Mouse (Mus musculus) embryonic fibroblast, embryonic 13.5 days (primary cell): ENCODE measurements around the gene Gabra2. TPM values are rescaled to one million over a fixed set of nuclear protein-coding genes. Genes with fewer than 3 reads are reported as not detected.

Experiments used
- H3K27ac ChIP-seq: 2 replicates; pipeline ENCODE4 v1.5.1; 2012; ENCODE audit warnings: low read length, control low read depth, inconsistent platforms; ENCODE audit not compliant: insufficient read depth
- H3K4me1 ChIP-seq: 2 replicates; pipeline ENCODE4 v1.6.1; 2011; ENCODE audit warnings: low read length; ENCODE audit not compliant: control insufficient read depth, insufficient read depth
- H3K4me3 ChIP-seq: 2 replicates; pipeline ENCODE4 v1.5.1; 2011; ENCODE audit warnings: mild to moderate bottlenecking, control low read depth, low read length; ENCODE audit not compliant: insufficient read depth
- CTCF ChIP-seq: IDR thresholded peaks from 2 replicates; pipeline ENCODE4 v1.5.1; 2011; ENCODE audit warnings: mild to moderate bottlenecking, control low read depth, low read length, moderate library complexity, borderline replicate concordance; ENCODE audit not compliant: insufficient read depth
- POLR2A ChIP-seq: IDR thresholded peaks from 2 replicates; pipeline ENCODE4 v1.6.1; 2011; ENCODE audit warnings: low read depth, mild to moderate bottlenecking, control low read depth, low read length, moderate library complexity
- polyA plus RNA-seq: library from polyadenylated mRNA; stranded (reverse); fragments of >200 nt; gene quantifications from 2 replicates; pipeline ENCODE4 v1.2.4, GENCODE M21; 2011; ENCODE audit warnings: low read depth; ENCODE audit not compliant: missing spikeins, insufficient read length

Gabra2 gene
- polyA plus RNA-seq, 1 experiment, result 0.25 TPM

DNA sequence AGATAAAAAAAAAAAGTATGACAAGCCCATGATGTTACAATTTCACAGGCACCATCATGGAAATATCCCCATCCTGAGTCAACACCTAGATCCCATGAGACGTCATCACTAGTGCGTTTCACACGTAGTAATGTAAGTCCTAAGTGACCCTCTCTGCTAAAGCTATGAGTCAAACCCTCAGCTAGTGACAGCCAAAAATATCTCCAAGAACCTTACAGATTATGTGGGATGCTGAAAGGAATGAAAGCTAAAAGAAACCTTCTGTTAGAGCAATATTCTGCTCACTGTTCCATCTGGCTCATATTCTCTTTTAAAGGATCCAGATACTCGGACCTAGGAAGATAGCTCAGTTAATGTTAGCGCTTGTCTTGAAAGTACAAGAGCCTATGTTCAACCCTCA lies 16.8 kb downstream of the Gabra2 start:
- no peak for TF ChIP-seq CTCF
- no peak for TF ChIP-seq POLR2A
- no peaks in the 10 kb centered on the region for H3K4me1 ChIP-seq
- H3K27ac ChIP-seq, result no peak overlapping the region
- H3K4me3 ChIP-seq, result no peak overlapping the region

DNA sequence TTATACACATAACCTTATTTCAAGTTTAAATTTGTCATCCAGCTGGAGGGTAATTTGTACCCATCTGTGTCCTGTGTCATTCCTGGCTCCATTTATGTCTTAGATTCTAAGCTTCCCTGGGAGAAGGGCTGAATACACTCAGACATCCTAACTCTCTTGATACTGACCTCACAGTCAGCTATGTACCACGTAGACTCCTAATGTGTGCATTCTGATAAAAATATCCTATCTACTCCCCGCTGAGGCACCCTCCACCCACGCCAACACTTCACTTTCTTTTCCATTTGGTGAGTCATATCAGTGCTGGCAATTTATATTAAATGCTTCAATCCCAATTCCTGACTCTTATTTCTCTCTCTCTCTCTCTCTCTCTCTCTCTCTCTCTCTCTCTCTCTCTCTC lies 34.0 kb downstream of the Gabra2 start:
- Histone ChIP-seq H3K4me3 (no peak overlapping the region), H3K4me1 (no peaks in the 10 kb centered on the region), H3K27ac (no peak overlapping the region)
- TF ChIP-seq CTCF (no peak), POLR2A (no peak)

DNA sequence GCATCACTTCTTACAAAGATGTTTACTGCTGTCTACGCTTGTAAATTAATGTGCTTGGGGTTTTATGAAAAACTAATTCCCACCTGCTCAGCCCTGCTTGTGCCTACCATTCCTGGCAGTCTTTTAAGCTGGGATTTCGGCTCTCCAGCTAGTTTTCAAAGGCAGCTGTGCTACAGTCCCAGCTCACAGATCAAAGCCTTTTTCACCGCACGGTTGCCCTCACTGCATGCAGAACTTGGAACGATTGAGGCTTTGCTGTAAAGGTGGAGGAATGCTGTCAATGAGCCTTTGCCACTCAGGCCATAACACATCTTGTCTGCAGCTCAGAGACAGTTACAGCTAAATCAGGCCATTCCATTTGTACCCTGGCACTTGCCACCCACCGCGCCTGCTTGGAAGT lies 37.6 kb downstream of the Gabra2 start:
- H3K27ac ChIP-seq, result no peak overlapping the region
- TF ChIP-seq POLR2A, result no peak
- TF ChIP-seq CTCF, result no peak
- H3K4me3 ChIP-seq, result no peak overlapping the region
- H3K4me1 ChIP-seq, result no peaks in the 10 kb centered on the region

DNA sequence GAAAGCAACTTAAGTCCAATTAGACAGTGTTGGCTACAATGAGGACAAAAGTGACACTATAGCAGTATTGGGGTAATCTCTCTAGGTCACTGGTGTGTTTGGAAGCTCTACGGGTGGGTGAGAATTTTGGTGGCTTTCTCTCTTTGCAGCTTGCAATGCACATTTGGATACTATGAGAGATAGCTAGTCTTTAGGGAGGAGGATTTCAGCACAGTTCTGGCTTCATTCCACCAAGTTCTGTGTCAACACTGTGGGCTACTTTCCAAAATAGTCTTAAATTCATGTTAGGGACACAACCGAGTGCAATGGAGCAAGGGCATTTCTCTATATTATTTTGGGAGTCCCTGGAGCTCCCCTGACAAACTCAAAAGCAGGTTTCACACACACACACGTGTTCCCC lies 58.3 kb downstream of the Gabra2 start:
- Histone ChIP-seq H3K27ac (no peak overlapping the region), H3K4me1 (no peaks in the 10 kb centered on the region), H3K4me3 (no peak overlapping the region)
- no peak for TF ChIP-seq POLR2A
- TF ChIP-seq CTCF, result no peak

DNA sequence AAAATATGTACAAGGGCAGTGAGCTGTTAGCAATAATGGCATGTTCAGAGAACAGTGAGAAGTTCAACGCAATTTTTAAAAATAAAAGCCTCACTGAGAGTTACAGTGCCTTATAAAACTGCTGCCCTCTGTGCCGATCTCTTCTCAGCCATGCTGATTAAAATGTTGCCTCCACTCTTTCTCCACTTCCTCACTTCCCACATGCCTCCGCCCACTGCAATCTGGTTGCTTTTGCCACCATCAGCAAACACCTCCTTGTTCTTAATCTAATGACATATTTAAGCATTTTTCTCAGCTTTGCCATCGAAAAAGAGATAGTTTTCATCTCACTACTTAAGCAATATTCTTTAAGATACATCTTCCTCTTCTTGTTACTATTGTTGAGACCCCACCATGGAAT lies 69.7 kb downstream of the Gabra2 start:
- H3K4me1 ChIP-seq, result no peaks in the 10 kb centered on the region
- no peak for TF ChIP-seq CTCF

DNA sequence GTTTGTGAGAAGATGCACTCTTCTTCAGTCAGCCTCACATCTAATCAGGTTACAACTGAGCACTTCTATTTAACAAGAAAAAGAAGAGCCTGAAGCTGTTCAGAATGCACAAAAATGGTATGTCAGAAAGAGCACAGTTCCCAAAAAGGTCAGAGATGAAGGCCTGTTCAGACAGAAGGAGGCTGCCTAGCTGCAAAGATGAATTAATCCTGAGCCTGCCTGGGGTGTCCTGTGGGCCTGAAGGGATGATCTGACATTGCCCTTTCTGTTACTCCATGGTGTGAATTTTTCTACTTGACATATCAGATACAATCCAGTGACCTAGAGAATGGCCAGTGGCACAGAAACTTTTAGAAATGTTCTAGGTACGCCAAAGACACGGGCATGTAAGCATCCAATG lies 83.9 kb downstream of the Gabra2 start:
- Histone ChIP-seq H3K4me3 (no peak overlapping the region), H3K27ac (no peak overlapping the region), H3K4me1 (no peaks in the 10 kb centered on the region)
- TF ChIP-seq POLR2A, result no peak
- no peak for TF ChIP-seq CTCF

More for the DNA sequence above, 69.7 kb downstream of the Gabra2 start:
- no peak overlapping the region for H3K4me3 ChIP-seq
- H3K27ac ChIP-seq, result no peak overlapping the region

DNA sequence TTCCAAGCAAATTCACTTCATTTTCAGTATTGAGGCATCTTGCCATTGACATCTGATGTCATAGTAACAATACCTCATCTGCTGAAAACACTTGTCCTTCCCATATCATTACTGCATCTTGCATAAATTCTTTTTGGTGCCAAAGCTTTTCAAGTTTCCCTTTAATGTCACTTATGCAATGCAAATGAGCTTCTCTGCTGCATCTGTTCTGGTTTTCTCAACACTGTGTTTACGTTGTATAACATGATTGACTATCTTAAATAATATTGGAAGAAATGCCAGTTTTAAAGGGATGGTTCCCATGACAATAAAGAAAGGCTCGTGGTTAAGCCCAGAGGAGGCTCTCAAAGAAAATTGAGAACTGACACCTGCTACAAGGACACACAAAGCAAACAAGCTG lies 84.4 kb downstream of the Gabra2 start:
- H3K4me3 ChIP-seq, result no peak overlapping the region
- H3K4me1 ChIP-seq, result no peaks in the 10 kb centered on the region
- no peak for TF ChIP-seq CTCF
- no peak for TF ChIP-seq POLR2A
- H3K27ac ChIP-seq, result no peak overlapping the region

DNA sequence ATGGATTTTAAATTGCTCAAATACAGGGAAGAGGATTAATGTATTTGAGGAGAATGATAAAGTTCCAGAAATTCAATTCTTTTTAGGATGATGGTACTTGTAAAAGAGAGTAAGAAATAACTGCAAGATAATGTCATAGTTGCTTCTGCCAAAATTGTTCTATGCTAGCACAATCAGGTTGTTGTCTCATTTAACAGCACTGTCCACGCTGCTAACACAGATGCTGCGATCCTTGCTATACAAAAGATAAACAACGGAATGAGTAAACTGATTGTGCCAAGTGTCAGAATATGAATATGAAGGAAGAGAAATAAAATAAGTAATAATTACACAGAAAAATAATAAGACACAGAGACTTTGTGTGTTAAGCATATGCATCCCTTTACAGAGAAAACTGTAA lies 84.9 kb downstream of the Gabra2 start:
- Histone ChIP-seq H3K27ac (no peak overlapping the region), H3K4me3 (no peak overlapping the region), H3K4me1 (no peaks in the 10 kb centered on the region)
- TF ChIP-seq POLR2A, result no peak
- no peak for TF ChIP-seq CTCF

DNA sequence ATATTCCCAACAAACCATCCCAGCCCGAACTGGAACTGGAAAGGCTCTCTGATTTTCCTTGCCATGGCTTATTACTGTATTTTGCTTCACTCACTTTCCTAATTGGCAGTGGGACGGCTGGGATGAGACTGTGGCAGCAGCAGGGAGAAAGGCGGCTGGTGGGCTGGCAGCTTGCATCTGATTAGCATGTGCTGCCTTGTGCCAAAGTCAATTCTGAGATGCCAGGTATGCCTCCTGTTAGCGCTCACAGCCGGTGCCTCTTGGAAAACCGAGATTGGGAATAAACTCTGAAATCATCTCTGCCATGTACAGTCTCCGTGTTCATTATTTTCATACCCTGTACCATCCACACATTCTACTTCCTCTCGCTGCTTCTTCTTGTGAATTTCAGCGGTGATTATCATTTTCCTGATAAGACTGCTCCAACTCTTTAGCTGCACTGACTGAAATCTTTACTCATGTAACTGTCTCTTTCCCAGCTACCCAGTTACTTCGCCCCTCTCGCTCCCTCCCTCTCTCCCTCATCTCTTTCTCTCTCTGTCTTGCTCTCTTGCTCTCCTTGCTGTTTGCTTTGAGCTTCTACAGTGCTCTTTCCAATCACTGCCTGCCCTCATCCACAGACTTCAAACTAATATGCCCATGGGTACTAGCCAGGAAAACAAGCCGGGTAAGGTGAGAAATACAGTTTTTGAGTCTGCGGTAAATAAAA lies 99.9 kb downstream of the Gabra2 start:
- H3K27ac ChIP-seq, result no peak overlapping the region
- H3K4me3 ChIP-seq, result no peak overlapping the region
- TF ChIP-seq CTCF (no peak), POLR2A (no peak)
- H3K4me1 ChIP-seq, result no peaks in the 10 kb centered on the region

DNA sequence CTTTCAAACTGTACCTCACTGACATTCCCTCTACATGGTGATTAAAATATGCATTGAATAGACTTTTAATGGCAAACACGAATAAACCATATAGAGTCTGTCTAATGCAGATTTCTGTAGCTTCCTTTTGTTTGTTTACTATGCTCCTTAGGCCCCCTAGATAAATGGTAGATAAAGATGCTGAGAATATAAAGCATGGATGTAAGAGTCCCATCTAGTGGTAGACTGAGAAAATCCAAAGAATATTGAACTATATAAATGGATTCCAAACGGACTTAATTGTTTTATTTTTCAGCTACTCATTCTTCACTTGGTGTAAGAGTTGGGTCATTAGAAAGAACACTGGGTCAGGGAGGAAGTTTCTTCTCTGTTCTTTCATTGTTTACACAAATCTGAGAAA lies 102.4 kb downstream of the Gabra2 start:
- H3K4me3 ChIP-seq, result no peak overlapping the region
- TF ChIP-seq POLR2A (no peak), CTCF (no peak)
- no peak overlapping the region for H3K27ac ChIP-seq
- no peaks in the 10 kb centered on the region for H3K4me1 ChIP-seq

DNA sequence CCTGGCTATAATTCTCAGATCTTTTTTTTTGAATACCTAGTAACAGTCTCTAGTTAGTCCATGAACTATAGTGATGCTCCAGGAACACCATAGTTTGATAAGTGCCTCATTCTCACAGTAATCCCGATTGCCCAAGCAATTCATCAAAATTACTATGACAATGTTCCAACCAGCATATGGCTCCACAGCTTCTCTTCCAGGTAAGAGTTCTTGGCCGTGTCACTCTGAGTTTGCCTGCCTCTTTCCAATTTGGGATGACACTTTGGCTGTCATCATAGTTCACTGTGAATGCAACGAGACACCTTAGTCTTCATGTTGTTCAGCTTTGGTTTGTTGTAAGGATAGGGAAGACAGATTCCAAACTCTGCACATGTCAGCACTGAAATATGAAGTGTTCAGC lies 104.8 kb downstream of the Gabra2 start:
- TF ChIP-seq CTCF, result no peak
- no peak for TF ChIP-seq POLR2A

More for the DNA sequence above, 104.8 kb downstream of the Gabra2 start:
- H3K27ac ChIP-seq, result no peak overlapping the region
- H3K4me3 ChIP-seq, result no peak overlapping the region
- no peaks in the 10 kb centered on the region for H3K4me1 ChIP-seq
